Mouse (Mus musculus): ENCODE measurements around the gene Malsu1.
A peak's percentile ranks its signal among the peaks of the same experiment; 100 is the strongest.

Gene Malsu1

GRCm38 (mm10) chr6:49077894-49078293 lies 4.3 kb downstream of the Malsu1 start:
- no peak for DNase-seq

- DNase-seq, result no peak
Measured at GRCm38 (mm10) chr6:49079313-49079712, 5.7 kb downstream of the Malsu1 start.

- DNase-seq, result no peak
Measured at GRCm38 (mm10) chr6:49083008-49083407, 9.4 kb downstream of the Malsu1 start.

GRCm38 (mm10) chr6:49094968-49095367 lies 21.4 kb downstream of the Malsu1 start:
- DNase-seq, result no peak

- DNase-seq, result peak; percentile 38
Measured at GRCm38 (mm10) chr6:49096421-49096820, 22.8 kb downstream of the Malsu1 start.

GRCm38 (mm10) chr6:49096933-49097461 lies 23.4 kb downstream of the Malsu1 start:
- peak; percentile 81 for DNase-seq

GRCm38 (mm10) chr6:49097596-49098110 lies 24.1 kb downstream of the Malsu1 start:
- DNase-seq, result peak; percentile 59

- no peak for DNase-seq
Measured at GRCm38 (mm10) chr6:49099086-49099485, 25.5 kb downstream of the Malsu1 start.

- peak; percentile 54 for DNase-seq
Measured at GRCm38 (mm10) chr6:49106746-49107500, 33.3 kb downstream of the Malsu1 start.

GRCm38 (mm10) chr6:49109196-49109595 lies 35.6 kb downstream of the Malsu1 start:
- DNase-seq, result no peak

GRCm38 (mm10) chr6:49113895-49114294 lies 40.3 kb downstream of the Malsu1 start:
- no peak for DNase-seq

- DNase-seq, result no peak
Measured at GRCm38 (mm10) chr6:49114457-49114856, 40.9 kb downstream of the Malsu1 start.

GRCm38 (mm10) chr6:49115550-49115949 lies 42.0 kb downstream of the Malsu1 start:
- no peak for DNase-seq

GRCm38 (mm10) chr6:49116241-49116640 lies 42.6 kb downstream of the Malsu1 start:
- DNase-seq, result no peak

- no peak for DNase-seq
Measured at GRCm38 (mm10) chr6:49118446-49118845, 44.9 kb downstream of the Malsu1 start.

- DNase-seq, result no peak
Measured at GRCm38 (mm10) chr6:49119462-49120135, 46.0 kb downstream of the Malsu1 start.

- no peak for DNase-seq
Measured at GRCm38 (mm10) chr6:49120370-49120769, 46.8 kb downstream of the Malsu1 start.

- no peak for DNase-seq
Measured at GRCm38 (mm10) chr6:49130328-49130727, 56.7 kb downstream of the Malsu1 start.

- no peak for DNase-seq
Measured at GRCm38 (mm10) chr6:49131855-49132254, 58.3 kb downstream of the Malsu1 start.

GRCm38 (mm10) chr6:49132352-49133090 lies 58.9 kb downstream of the Malsu1 start:
- no peak for DNase-seq
